Mouse (Mus musculus) heart, postnatal 14 days (tissue): ENCODE data around the gene Gstp1. TPM values are rescaled to one million over a fixed set of nuclear protein-coding genes. Genes with fewer than 3 reads are reported as not detected.
A peak's percentile ranks its signal among the peaks of the same experiment; 100 is the strongest.
"Not testable (repeated sequence)": the region's sequence is repeated elsewhere in the genome, so short reads cannot be mapped to it uniquely, and the experiment has no call there.

Source experiments
- DNase-seq, 2 experiments: peaks; one replicate each; pipeline ENCODE4 v3.0.0; 2021 to 2022
- intact Hi-C: fragments of 180-260 bp; cut with DNase I; formaldehyde crosslinking; loops from one replicate; pipeline ENCODE4 v1.15.1; 2025
- total RNA-seq, 2 experiments: library from RNA; stranded (reverse); gene quantifications; 2 replicates each; pipeline ENCODE4 v1.2.3; 2021

The Gstp1 gene
- total RNA-seq, 2 experiments from 2014 or later, result 257 to 271 TPM

DNA sequence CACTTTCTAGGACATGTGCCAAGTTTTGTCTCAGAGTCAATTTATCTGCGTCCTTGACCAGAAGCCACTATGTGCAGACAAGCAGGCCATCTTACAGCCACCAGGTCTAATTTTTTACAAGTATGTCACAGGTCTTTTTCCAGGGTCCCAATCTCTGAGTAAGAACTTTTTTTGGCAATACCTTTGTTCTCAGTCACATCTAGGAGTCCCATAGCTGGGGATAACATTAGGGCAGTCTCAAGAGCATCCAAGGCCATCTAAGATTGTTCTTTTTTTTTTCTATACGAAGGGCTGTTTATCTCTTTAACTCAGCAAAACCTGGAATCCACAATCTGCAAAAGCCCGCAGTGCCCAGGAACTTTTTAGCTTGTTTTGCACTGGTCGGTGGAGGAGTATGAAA lies 25.6 kb upstream of the Gstp1 start:
- intact Hi-C loops, DNase-seq: not testable (repeated sequence)

DNA sequence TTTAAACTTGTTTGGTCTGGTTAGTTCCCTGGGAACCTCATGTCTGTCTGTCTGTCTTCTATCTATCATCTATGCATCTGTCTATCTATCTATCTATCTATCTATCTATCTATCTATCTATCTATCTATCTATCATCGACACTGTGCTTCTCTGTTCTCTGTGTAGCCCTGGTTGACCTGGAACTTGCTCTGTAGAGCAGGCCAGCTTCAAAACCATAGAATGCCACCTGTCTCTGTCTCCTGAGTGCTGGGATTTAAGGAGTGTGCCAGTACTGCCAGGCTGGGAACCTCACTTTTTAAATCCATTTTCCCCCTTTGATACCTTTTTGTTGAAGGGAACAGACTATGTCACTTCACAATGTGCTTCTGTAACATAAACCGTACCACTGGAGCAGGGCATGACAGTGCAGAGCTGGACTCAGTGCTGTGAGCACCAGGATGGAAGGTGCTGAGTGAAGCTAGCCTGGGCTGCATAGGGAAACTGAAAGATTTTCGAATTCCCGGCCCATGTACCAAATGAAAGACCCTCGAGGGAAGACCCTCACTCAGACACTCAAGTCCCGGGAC lies 23.2 kb upstream of the Gstp1 start:
- intact Hi-C loops, result no loop called here
- no peak for DNase-seq

- intact Hi-C loops, DNase-seq: not testable (repeated sequence)
Observed at GRCm38 (mm10) chr19:4060044-4060898, 22.5 kb upstream of the Gstp1 start.

DNA sequence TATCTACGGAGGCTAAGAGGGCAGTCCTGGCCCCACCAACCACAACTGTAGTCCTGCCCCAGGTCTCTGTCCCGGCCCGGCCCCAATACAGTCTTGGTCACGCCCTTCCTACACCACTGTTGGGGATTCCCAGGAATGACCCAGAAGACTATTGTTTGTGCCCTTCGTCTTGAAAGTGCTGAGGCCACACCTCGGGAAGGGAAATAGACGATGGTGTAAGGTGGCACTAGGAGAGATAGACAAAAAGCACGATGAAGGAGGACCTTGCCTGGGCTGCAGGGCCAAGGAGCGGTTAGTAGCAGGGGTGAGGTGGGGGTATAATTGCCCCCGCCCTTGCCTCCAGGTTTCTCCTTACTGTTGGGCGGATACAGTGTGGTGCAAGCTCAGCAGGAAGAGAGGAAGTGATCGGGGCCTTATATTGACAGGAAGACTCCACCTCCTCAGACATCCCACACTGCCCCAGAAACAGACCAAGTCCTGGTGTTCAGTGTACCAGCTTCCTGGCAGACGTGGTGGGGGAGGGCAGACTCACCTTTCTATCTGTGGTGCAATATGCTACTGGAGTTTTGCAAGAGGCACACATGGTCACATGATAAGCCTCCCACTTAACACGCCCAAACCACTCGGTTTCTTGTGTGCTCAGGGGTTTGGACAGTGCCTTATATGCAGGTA lies 21.4 kb upstream of the Gstp1 start, which contains the start of gene Gstp3:
Gstp3 (minus strand) TSS at position 501 of the 672 bp plus-strand sequence.
- intact Hi-C loops, result no loop called here
- no peak for DNase-seq

DNA sequence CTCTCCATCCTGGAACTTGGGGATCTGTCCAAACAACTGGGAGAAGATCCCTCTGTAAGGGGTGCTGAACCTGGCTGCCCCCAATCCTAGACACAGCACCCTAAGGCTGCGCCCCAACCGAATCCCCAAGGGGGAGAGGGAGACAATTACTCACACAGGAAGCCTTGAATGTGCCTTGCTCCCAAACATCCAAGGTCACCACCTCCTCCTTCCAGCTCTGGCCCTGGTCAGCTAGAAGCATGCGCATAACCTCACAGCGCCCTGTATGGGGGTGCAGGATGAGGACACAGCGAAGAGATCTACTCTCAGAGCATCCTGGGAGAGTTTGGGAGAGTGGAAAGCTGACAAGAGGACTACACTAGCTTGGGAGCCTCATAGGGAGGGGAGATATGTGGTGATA lies 20.8 kb upstream of the Gstp1 start:
- intact Hi-C loops, result no loop called here
- no peak for DNase-seq

GRCm38 (mm10) chr19:4057962-4058361 lies 20.2 kb upstream of the Gstp1 start:
- no peak for DNase-seq
- intact Hi-C loops, result no loop called here

DNA sequence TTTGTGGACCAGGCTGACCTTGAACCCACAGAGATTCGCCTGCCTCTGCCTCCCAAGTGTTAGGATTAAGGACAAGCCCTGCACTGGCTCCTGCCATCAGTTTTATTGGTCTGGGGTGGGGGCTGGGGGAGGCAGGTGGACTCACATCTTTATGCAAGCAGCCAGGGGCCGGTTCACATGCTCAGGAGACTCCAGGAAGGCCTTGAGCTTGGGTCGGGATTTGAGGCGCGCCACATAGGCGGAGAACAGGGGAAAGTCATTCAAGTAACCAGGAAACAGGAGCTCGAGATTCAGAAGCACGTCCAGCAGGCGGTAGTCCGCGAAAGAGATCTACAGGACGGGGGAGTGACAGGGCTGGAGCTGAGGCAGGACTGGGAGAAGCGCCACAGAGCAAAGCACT lies 19.6 kb upstream of the Gstp1 start:
- intact Hi-C loops, result no loop called here
- no peak for DNase-seq

- DNase-seq, result no peak
- intact Hi-C loops, result no loop called here
Observed at GRCm38 (mm10) chr19:4056727-4057126, 18.9 kb upstream of the Gstp1 start.

GRCm38 (mm10) chr19:4055947-4056693 lies 18.3 kb upstream of the Gstp1 start:
- no peak for DNase-seq
- intact Hi-C loops, result no loop called here

DNA sequence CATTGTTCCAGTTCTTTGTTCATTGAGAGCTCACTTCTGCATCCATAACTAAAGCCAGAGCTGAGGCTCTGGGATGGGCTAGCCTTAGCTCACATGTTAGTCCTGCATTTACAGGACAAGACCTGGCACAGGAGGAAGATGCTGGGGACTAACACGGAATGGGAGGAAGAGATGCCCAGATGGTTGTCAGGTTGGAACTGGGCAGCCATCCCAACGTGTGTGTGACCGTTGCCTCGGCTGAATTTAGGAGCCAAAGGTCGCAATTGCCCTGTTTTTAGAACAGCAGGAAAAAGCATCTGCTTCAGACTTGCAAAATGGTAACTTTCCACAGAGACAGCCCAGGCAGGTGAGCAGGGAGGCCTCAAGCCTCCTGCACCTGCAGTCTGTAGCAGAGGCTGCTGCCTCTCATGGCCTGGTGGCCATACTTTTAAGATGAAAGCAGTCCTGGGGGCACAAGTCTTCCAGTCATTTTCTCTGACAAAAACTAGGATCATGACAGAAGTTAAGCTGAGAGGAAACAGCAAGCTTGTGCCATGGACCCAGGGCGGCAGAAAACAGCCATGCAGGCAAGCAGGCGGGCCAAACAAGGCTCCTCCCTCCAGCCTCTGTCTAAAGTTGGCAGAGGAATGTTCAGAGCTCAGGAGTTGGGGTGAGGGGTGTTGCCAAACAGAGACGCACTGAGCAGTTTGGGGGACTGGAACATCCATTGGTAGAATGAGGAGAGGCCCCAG lies 17.6 kb upstream of the Gstp1 start:
- no peak for DNase-seq
- intact Hi-C loops, result no loop called here

GRCm38 (mm10) chr19:4054613-4055012 lies 16.8 kb upstream of the Gstp1 start:
- DNase-seq, result no peak
- intact Hi-C loops, result loop anchor here (5.0 kb wide), 1 partner anchor 173 kb away; no protein-coding TSS in a partner anchor

DNA sequence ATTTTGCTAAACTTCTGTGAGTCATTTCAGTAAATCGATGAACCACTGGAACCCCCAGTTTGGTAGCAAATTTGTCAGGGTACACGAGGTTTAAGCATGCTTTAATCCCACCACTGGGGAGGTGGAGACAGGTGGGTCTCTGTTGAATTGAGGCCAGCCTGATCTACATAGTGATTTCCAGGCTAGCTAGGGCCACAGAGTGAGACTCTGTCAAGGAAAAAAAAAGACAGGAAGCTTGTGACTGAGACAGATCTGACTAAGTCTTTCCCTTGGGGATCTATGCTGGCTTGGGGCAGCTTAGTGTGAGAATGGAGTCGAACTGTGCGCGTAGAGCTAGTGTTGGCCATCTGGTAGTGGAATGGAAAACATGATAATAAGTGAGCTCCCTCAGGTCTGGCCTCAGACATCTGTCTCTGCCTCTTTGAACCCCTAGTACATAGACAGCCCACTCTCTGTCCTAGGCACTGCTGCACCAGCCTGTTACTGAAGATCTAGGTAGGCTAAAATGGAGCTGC lies 14.8 kb upstream of the Gstp1 start:
- DNase-seq, result no peak
- intact Hi-C loops, result loop anchor here (2.0 to 5.0 kb wide), 2 partner anchors 28 to 175 kb away; partner anchors contain the start of gene Cabp2

- intact Hi-C loops, result loop anchor here (2.0 to 5.0 kb wide), 2 partner anchors 29 to 175 kb away; partner anchors contain the start of gene Cabp2
- DNase-seq, result peak; percentile 75 to 83
Observed at GRCm38 (mm10) chr19:4051741-4052515, 14.1 kb upstream of the Gstp1 start.

DNA sequence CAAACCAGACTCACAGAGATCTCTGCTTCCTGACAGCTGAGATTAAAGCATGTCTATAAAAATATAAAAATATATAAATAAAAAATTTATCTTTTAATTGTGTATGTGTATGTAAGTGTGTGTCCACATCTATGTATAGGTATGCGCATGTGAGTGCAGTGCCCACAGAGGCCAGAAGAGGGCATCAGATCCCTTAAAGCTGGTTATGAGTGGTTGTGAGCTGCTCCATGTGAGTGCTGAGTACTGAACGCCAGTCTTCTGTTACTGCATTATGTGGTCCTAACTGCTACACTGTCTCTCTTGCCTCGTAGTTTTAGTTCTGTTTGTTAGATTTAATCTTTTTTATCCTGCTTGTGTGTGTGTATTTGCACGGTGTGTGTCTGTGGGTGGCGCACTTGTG lies 13.2 kb upstream of the Gstp1 start:
- intact Hi-C loops, result loop anchor here (5.0 kb wide), 1 partner anchor 176 kb away; no protein-coding TSS in a partner anchor
- DNase-seq, result no peak

GRCm38 (mm10) chr19:4049069-4049468 lies 11.3 kb upstream of the Gstp1 start:
- intact Hi-C loops, DNase-seq: not testable (repeated sequence)

GRCm38 (mm10) chr19:4047859-4048258 lies 10.1 kb upstream of the Gstp1 start:
- intact Hi-C loops, result loop anchor here (1.0 kb wide), 1 partner anchor 29 kb away; no protein-coding TSS in a partner anchor
- DNase-seq, result peak; percentile 81 to 90

DNA sequence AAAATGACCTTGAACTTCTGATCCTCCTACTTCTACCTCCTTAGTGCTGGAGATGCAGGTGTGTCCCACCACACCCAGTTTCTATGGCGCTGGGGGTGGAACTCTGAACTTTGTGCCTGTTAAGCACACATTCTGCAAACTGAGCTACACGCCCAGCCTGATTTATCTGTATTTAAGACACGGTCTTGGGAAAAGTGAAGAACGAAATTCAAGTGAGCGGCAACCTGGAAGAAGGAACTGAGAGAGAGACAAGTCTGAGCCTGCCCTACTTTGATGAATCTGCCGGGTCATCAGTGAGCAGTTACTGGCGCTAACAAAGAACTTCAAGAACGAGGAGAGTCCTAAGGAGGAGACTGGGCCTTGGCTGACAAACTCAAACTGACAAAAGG lies 9.1 kb upstream of the Gstp1 start:
- intact Hi-C loops, result no loop called here
- DNase-seq, result no peak

- intact Hi-C loops, result no loop called here
- peak; percentile 74 to 81 for DNase-seq
Observed at GRCm38 (mm10) chr19:4045966-4046865, 8.4 kb upstream of the Gstp1 start, which contains the start of gene Gstp2. Gene Gstp2, minus strand, starts transcription at chr19:4046023.
